ENCODE assay signal across 8 mouse cellular contexts in the genomic region with DNA sequence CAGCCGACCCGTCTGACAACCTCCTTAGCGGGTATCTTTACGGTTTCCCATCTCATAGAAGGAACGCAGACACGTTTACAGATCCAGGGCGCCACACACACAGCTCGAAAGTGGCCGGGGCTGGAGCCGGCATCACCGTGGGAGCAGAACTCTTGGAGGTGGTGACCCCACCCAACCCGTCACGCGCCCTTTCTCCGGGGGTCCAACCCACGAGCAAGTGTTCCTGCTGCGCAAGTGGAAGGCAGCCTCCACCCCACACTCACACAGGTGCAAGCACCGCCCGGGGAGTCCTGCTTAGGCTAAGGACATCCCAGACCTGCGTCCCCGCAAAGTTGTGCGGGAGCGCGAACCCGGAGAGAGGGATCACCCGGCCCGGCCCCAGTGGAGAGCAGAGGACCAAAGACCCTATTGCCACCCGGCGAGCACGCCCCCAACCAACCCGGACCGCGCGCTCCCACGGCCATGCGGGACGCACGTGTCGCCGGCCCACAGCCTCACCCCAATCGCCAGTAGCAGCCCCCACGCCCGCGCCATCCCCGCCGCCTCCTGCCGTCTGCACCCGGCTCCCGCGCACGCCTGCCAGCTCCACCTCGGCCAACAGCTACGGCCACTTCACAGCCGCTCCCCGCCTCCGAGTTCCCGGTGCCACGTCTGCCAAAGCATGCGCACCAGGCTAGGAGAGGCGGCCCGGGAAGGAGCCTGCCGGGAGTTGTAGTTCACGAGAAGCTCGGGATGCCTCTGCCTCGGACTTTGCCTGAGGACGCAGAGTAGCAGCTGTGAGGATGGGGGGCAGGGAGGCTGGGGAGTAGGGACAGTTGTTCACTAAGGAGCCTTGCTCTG. TPM values are rescaled to one million over a fixed set of nuclear protein-coding genes. Genes with fewer than 3 reads are reported as not detected.
DNase-seq lines count a peak whose midpoint lies in the region.

Gene Pdia5, minus strand, starts transcription at position 643 of the 840 bp plus-strand sequence.

- no peaks in the 10 kb centered on the region for H3K36me3 ChIP-seq in macrophage (ENCODE audit: inconsistent target)

- WGBS in macrophage (ENCODE audit: missing documents): 1% methylated on average over 58 of the region's 66 CpGs

- no peaks in the 10 kb centered on the region for H3K79me2 ChIP-seq in macrophage (ENCODE audit: inconsistent target)

- DNase-seq in adrenal gland, adult 8-10 months: peak; percentile 91
- peak; percentile 93 for DNase-seq in embryo, embryonic 10 days (ENCODE audit: low spot score)
- DNase-seq in gastrocnemius, postnatal 25 days: peak; percentile 89
- DNase-seq in induced T-regulatory cell, adult 2 months (ENCODE audit: low read depth): peak; percentile 2
- DNase-seq in left cerebral cortex, adult 8-10 months (ENCODE audit: low spot score in 2 of 2): peak; percentile 62 to 86
- peak; percentile 87 for DNase-seq in right cerebral cortex, postnatal 14 days
- DNase-seq in B cell, adult 2 months: no peak

- H3K4me3 ChIP-seq in macrophage (ENCODE audit: inconsistent target): peak within 1 kb of the TSS; percentile 47

- H3K27ac ChIP-seq in macrophage: no peak within 1 kb of the TSS

RNA-seq across cellular contexts. Expression of gene Pdia5, which starts in this region (rescaled TPM):
- 10 to 100 TPM; 16.0 to 27.1 (median 22.4) TPM for total RNA-seq in adrenal gland, adult 8-10 months (2022)
- 1 to 10 TPM; 3.1 to 5.0 TPM for total RNA-seq in gastrocnemius, postnatal 25 days (2021)
- total RNA-seq in left cerebral cortex, adult 8-10 months (2022): 1 to 10 TPM; 2.9 to 5.8 (median 4.3) TPM
- 1 to 10 TPM in 25 of 26 experiments, under 1 TPM in 1; 0.64 to 9.1 (median 2.6) TPM for total RNA-seq in macrophage (2018; cell fraction: chromatin; rRNA removed)
- total RNA-seq in macrophage (2018; cell fraction: cytosol; rRNA removed): 1 to 10 TPM; 1.4 to 3.3 (median 2.2) TPM
- 1 to 10 TPM in 25 of 26 experiments, under 1 TPM in 1; 0.98 to 4.4 (median 2.7) TPM for total RNA-seq in macrophage (2018; cell fraction: nucleus; rRNA removed)
- polyA plus RNA-seq in macrophage (2018): 1.8 to 4.2 TPM (median 2.0 TPM) in 3 replicates

Comparison
In these comparisons a context has a peak if more than half of its experiments do, and no peak if none do; other contexts are left out.
1. DNase-seq: peak in adrenal gland, adult 8-10 months (single experiment), embryo, embryonic 10 days (single experiment), gastrocnemius, postnatal 25 days (single experiment), induced T-regulatory cell, adult 2 months (single experiment), left cerebral cortex, adult 8-10 months (2 of 2) and right cerebral cortex, postnatal 14 days (single experiment); none in B cell, adult 2 months (0 of 2).